ENCODE assay signal across 13 mouse cellular contexts in genomic region chr7:57132471-57132870, GRCm38 (mm10).
"Had no signal": no experiment of that assay in that cellular context is flagged by ENCODE, and none has a peak within 500 bp of the region (broad histone marks: within the 10 kb centered on the region; RNA-seq: fewer than 3 reads in every experiment).

No protein-coding gene starts in this region.

- DNase-seq: kidney, adult 8-10 months; kidney, postnatal 25 days; liver; liver, embryonic 13.5 days; liver, postnatal 0 days; lung, postnatal 14 days; thymus, postnatal 4 days had no signal

- H3K36me3 ChIP-seq: limb, embryonic 12.5 days; liver, embryonic 13.5 days; lung, embryonic 15.5 days; midbrain, embryonic 12.5 days; neural tube, embryonic 13.5 days had no signal

- H3K27me3 ChIP-seq: limb, embryonic 12.5 days; liver, embryonic 13.5 days; lung, embryonic 15.5 days; megakaryocyte, embryonic 14.5 days; midbrain, embryonic 12.5 days; neural tube, embryonic 13.5 days had no signal

- H3K4me3 ChIP-seq: limb, embryonic 12.5 days; liver, embryonic 13.5 days; lung, embryonic 15.5 days; megakaryocyte, embryonic 14.5 days; midbrain, embryonic 12.5 days; neural tube, embryonic 13.5 days had no signal

- H3K27ac ChIP-seq: limb, embryonic 12.5 days; liver, embryonic 13.5 days; lung, embryonic 15.5 days; macrophage; midbrain, embryonic 12.5 days; neural tube, embryonic 13.5 days had no signal

- H3K9me3 ChIP-seq: limb, embryonic 12.5 days; liver, embryonic 13.5 days; lung, embryonic 15.5 days; midbrain, embryonic 12.5 days; neural tube, embryonic 13.5 days had no signal

- H3K4me1 ChIP-seq: limb, embryonic 12.5 days; liver, embryonic 13.5 days; lung, embryonic 15.5 days; megakaryocyte, embryonic 14.5 days; midbrain, embryonic 12.5 days; neural tube, embryonic 13.5 days had no signal
